Mouse (Mus musculus) C3H10T1/2 (cell line): Measurements from ENCODE around the gene Prom2. TPM values are rescaled to one million over a fixed set of nuclear protein-coding genes. Genes with fewer than 3 reads are reported as not detected.

Source experiments
- polyA plus RNA-seq, 2 experiments: library from polyadenylated mRNA; unstranded; fragments of >200 nt; fragmentation: generic; extraction: Trizol; gene quantifications; one replicate each; pipeline ENCODE4 v1.2.1; 2012; ENCODE audit warnings: missing spikeins in 2 of 2

Gene Prom2
- polyA plus RNA-seq, result not detected

DNA sequence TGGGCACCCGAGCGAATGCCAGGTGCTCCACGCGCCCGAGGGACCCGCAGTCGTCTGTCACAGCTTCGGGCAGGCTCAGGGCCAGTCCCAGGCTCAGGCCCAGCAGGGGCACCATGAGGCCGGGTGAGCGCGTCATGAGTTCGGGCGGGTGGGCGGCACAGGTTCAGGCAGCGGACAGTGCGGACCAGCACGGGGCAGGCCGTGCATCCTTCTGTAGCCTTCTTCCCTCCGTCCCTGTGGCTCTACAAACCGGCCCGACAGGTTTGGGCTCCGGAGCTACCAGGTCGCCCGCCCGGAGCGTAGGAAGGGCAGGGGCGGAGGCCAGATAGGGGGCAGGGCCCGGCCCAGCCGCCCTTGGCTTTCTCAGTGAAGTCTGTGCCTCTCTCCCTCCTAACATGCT is at the start of gene Prom2:
Gene Prom2, minus strand, starts transcription at position 283 of the 400 bp plus-strand sequence.

DNA sequence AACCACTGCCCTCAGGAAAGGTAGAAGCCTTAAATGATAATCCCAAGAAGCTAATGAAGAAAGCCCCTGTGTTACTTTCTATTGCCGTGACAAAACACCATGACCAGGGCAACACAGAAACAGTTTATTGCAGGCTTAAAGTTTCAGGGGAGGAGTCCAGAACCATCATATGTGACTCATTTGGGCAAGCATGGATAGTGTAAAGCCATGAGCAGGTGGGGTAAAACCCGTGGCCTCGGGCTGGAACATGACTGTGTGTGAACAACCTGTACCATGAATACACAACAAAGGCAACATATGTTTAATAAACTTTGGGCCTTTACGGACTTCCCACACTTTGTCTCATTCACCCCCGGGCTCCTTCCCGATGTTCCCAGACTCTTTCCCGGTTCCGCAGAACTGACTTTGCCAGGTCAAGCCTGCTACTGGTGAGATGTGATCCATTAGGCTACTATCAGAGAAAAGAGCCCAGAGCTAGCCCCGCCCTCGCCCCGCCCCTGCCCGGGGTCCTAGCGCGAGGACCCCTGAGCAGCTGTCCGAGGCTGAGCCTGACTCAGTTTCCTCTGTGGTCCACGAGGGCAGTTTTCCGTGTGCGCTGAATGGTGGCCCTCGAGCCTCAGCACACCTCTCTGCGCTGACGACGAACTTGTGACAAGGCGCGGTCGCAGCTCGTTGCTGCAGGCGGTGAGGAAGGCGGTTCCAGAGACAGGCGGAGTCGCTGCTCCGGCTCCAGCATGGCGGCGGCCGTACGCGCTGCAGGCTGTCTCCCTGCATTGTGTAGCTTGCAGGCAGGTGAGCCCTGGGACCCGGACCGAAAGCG is 45.6 kb upstream of the Prom2 start, which contains the start of the genes Zfp661 and Mrps5:
Gene Zfp661, minus strand, starts transcription at position 401 of the 820 bp plus-strand sequence.
Gene Mrps5, plus strand, starts transcription at position 529 of the 820 bp plus-strand sequence.

DNA sequence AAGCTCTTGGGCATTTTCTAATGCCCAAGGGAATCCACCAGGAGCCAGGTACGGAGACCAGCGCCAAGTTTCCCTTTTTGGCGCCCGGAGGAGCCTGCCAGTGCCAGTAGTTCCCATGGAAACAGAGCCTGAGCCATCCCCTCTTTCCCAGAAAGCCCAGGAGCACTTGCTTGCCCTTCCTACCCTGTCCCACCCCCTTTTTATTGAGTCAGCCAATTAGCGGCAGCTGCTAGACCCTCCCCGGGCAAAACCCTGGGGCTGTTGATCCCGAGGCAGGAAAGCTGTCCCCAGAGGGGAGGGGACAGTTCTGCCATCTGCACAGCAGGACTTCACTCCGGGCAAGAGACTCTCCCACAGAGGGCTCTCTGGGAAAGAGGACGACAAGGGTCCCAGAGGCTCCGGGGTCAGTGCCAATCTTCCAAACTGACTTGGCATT is 19.2 kb downstream of the Prom2 start, which contains the start of gene Kcnip3:
Gene Kcnip3, minus strand, starts transcription at position 89 of the 436 bp plus-strand sequence.

Other genes starting within 250 kb of the Prom2 start
- gene Dusp2, start 205.3 kb downstream of the Prom2 start, polyA plus RNA-seq, result 1 to 10 TPM; 3.2 to 7.4 TPM
- gene Astl, start 202.8 kb downstream of the Prom2 start, polyA plus RNA-seq, result under 1 TPM in 1 of 2 experiments, not detected in 1; 0.01 TPM
- gene Adra2b, start 178.3 kb downstream of the Prom2 start, polyA plus RNA-seq, result under 1 TPM in 1 of 2 experiments, not detected in 1; 0.01 TPM
- under 1 TPM in 1 of 2 experiments, not detected in 1; 0.02 TPM for gene Gpat2, start 116.3 kb downstream of the Prom2 start, polyA plus RNA-seq
- under 1 TPM; 0.57 to 0.73 TPM for gene Fahd2a, start 96.9 kb downstream of the Prom2 start, polyA plus RNA-seq
- gene Kcnip3, start 19.4 kb downstream of the Prom2 start, polyA plus RNA-seq, result 1 to 10 TPM in 1 of 2 experiments, under 1 TPM in 1; 0.66 to 3.0 TPM
- under 1 TPM; 0.04 to 0.71 TPM for gene Zfp661, start 45.6 kb upstream of the Prom2 start, polyA plus RNA-seq
- 10 to 100 TPM; 28.7 to 30.0 TPM for gene Mrps5, start 45.8 kb upstream of the Prom2 start, polyA plus RNA-seq
- gene Mal, start 115.2 kb upstream of the Prom2 start, polyA plus RNA-seq, result not detected
- gene Mall, start 188.5 kb upstream of the Prom2 start, polyA plus RNA-seq, result not detected
- gene Nphp1, start 247.4 kb upstream of the Prom2 start, polyA plus RNA-seq, result 10 to 100 TPM in 1 of 2 experiments, 1 to 10 TPM in 1; 3.9 to 19.6 TPM